Mouse (Mus musculus) embryonic facial prominence, embryonic 14.5 days (tissue): Measurements from ENCODE around the gene Zfp266. TPM values are rescaled to one million over a fixed set of nuclear protein-coding genes. Genes with fewer than 3 reads are reported as not detected.
"Not testable (repeated sequence)": the region's sequence is repeated elsewhere in the genome, so short reads cannot be mapped to it uniquely, and the experiment has no call there.

ENCODE experiments used
- ATAC-seq: fragments of 200-750 bp; cut with Nextera tagmentation; 2 replicates; pipeline ENCODE4 v1.8.0; 2017; ENCODE audit warnings: low read depth, moderate number of reproducible peaks, moderate TSS enrichment
- DNase-seq: peaks from one replicate; pipeline ENCODE4 v3.0.0-alpha.2; 2015; ENCODE audit warnings: low spot score
- H3K27ac ChIP-seq: fragments of 300-500 bp; sonication (generic); replicated peaks from 2 replicates; pipeline ENCODE4 v1.5.1; 2014; ENCODE audit warnings: low read depth, mild to moderate bottlenecking, low read length, moderate library complexity
- H3K27me3 ChIP-seq: fragments of 300-500 bp; sonication (generic); replicated peaks from 2 replicates; pipeline ENCODE4 v1.6.1; 2014; ENCODE audit warnings: low read length; ENCODE audit not compliant: control insufficient read depth, insufficient read depth
- H3K36me3 ChIP-seq: fragments of 300-500 bp; sonication (generic); 2 replicates; pipeline ENCODE4 v1.6.1; 2014; ENCODE audit warnings: low read length, mixed read lengths; ENCODE audit not compliant: control insufficient read depth, insufficient read depth
- H3K4me1 ChIP-seq: fragments of 300-500 bp; sonication (generic); 2 replicates; pipeline ENCODE4 v1.6.1; 2014; ENCODE audit warnings: antibody characterized with exemption, low read length; ENCODE audit not compliant: control insufficient read depth, insufficient read depth
- H3K4me2 ChIP-seq: fragments of 300-500 bp; sonication (generic); 2 replicates; pipeline ENCODE4 v1.6.1; 2014; ENCODE audit warnings: low read depth, mild to moderate bottlenecking, low read length, moderate library complexity, mixed read lengths
- H3K4me3 ChIP-seq: fragments of 300-500 bp; sonication (generic); 2 replicates; pipeline ENCODE4 v1.5.1; 2014; ENCODE audit warnings: low read depth, mild to moderate bottlenecking, low read length
- H3K9ac ChIP-seq: fragments of 300-500 bp; sonication (generic); 2 replicates; pipeline ENCODE4 v1.6.1; 2014; ENCODE audit warnings: low read depth, mild to moderate bottlenecking, low read length, moderate library complexity, mixed read lengths
- H3K9me3 ChIP-seq: fragments of 300-500 bp; sonication (generic); 2 replicates; pipeline ENCODE4 v1.6.1; 2016; ENCODE audit warnings: low read length; ENCODE audit not compliant: control insufficient read depth
- WGBS: fragments of 180-500 bp; shearing (Covaris S2); extraction: QIAGEN DNeasy Blood & Tissue Kit; methylation state at CpG from one replicate; pipeline ENCODE4 v1.1.7; 2014; 5-methylcytosine and 5-hydroxymethylcytosine counted together
- polyA plus RNA-seq: library from polyadenylated mRNA; unstranded; fragments of >200 nt; fragmentation: Nextera tagmentation; extraction: Ambion mirVana; gene quantifications from 2 replicates; pipeline ENCODE4 v1.2.1, GENCODE M21; 2014

The Zfp266 gene
- 80.9 and 90.5 TPM in 2 replicates for polyA plus RNA-seq

DNA sequence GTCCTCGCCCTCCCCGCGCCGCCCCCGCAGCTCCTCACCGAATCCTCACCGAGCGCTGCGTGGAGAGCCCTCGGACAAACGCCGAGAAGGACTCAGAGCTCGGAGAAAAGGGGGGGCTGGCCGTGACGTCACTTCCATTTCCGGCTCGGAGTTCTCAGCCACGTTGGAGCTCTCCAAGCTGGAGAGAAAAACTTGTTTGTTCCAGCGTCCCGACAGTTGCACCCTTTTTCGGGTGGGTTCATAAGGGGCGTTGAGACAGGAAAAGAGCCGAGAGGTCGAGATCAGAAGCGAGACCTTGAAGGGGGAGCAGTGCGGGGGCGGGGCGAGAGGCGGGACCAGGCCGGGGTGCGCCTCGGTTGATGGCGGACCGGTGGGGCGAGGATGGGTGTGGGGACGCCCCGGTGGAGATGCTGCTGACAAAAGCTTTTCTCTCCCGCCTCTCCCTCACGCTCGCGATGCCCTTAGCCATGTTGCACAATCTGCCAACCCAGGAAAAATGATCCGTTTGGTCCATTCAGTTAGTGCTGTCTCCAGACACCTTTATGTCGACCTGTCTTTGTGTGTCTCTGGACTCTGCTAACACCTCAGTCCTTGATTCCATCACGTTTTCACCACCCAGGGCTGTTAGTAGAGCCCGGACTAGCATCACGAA lies at the start of gene Zfp266:
Gene Zfp266 (minus strand): TSS at position 112 of the 652 bp plus-strand sequence.
- Histone ChIP-seq H3K9ac (peak within 1 kb of the TSS; percentile 94), H3K4me2 (peak within 1 kb of the TSS; percentile 92), H3K4me1 (peaks cover 18% of the 10 kb centered on the region), H3K27ac (peak within 1 kb of the TSS; percentile 99), H3K27me3 (no peaks in the 10 kb centered on the region), H3K4me3 (peak within 1 kb of the TSS; percentile 71), H3K36me3 (peaks cover 24% of the 10 kb centered on the region), H3K9me3 (no peaks in the 10 kb centered on the region)
- under 1% methylated on average over 41 of the region's 46 CpGs for WGBS
- DNase-seq (peak; percentile 95), ATAC-seq (peak; percentile 94)

DNA sequence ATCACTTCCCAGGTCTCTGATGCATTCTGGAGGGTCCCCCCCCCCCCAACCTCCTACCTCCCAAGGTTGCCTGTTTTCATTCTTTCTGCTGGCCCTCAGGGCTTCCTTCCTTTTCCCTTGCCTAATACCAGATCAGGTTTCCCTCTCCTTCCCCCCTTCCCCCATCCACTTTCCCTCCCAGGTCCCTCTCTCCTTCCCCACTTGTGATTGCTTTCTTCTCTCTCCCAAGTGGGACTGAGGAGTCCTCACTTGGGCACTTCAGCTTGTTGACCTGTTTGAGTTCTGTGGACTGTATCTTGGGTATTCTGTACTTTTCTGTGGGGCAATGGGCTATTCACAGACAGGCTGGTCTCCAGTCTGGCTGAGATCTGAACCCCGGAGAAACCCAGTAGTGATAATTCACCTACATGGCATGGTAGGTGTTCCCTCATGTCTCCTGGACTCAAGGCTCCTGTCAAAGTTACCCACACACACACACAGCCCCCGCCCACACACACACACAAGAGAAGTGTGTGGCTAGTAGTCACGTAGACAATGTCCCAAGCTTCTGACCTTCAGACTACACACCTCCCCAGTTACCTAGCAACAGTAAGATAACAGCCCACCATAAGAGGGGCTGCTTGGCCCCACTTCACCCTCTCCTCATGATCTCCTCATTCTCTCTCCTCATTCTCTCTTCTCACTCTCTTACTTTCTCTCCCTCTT lies 44.3 kb upstream of the Zfp266 start:
- H3K9ac ChIP-seq, H3K36me3 ChIP-seq, H3K4me3 ChIP-seq, ATAC-seq, H3K4me2 ChIP-seq, H3K27me3 ChIP-seq, H3K27ac ChIP-seq, DNase-seq, H3K4me1 ChIP-seq, H3K9me3 ChIP-seq: not testable (repeated sequence)
- 92% methylated on average over 2 of the region's 3 CpGs for WGBS

GRCm38 (mm10) chr9:20562177-20562576 lies 41.0 kb upstream of the Zfp266 start:
- Histone ChIP-seq H3K9me3 (no peaks in the 10 kb centered on the region; the same call in 1 of the 2 replicates), H3K27me3 (no peaks in the 10 kb centered on the region), H3K9ac (no peak overlapping the region), H3K27ac (no peak overlapping the region), H3K4me2 (no peak overlapping the region), H3K4me1 (no peaks in the 10 kb centered on the region), H3K4me3 (no peak overlapping the region), H3K36me3 (no peaks in the 10 kb centered on the region)
- 83% methylated on average over 5 of the region's 5 CpGs for WGBS
- ATAC-seq (no peak), DNase-seq (no peak)

DNA sequence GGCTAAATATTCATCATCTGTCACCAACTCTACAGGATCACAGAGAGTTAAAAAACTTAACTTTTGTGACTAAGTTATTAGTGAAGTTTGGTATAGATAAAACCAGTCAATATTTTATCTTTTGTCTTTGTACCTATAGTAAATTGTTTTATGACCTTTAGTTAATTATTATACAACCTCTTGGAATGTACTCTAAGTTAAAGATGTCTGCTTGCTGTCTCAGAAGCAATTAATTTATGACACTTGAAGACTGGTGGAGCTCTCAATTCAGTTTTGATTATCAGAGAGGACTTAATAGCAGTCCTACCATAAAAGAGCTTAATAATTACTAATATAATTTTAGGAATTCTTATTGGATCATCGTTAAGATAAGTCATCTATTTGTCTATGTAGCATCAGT lies 31.5 kb upstream of the Zfp266 start:
- Histone ChIP-seq H3K4me3 (no peak overlapping the region), H3K4me2 (no peak overlapping the region), H3K36me3 (no peaks in the 10 kb centered on the region), H3K4me1 (no peaks in the 10 kb centered on the region), H3K27me3 (no peaks in the 10 kb centered on the region), H3K27ac (no peak overlapping the region), H3K9ac (no peak overlapping the region), H3K9me3 (no peaks in the 10 kb centered on the region)
- ATAC-seq (no peak), DNase-seq (no peak)
- 77% methylated on average over 1 of the region's 1 CpGs for WGBS

DNA sequence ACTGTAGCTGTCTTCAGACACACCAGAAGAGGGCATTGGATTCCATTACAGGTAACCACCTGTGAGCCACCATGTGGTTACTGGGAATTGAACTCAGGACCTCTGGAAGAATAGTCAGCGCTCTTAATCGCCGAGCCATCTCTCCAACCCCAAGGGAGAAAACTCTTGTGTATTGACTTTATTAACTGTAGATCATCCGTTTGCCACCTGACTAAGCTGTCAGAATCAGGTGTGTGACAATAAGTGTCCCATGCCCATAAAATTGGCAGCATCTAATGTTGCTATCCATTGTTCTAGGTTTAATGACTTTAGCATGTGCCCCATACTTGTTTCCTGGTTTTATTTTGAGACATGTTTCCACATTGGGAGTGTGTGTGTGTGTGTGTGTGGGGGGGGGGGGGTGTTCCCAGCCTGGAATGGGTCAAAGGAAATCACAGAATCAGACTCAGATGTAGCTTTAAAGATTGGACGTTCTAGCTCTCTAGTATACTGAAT lies 30.6 kb upstream of the Zfp266 start:
- WGBS = 60% methylated on average over 5 of the region's 5 CpGs
- no peaks in the 10 kb centered on the region for H3K36me3 ChIP-seq
- H3K4me3 ChIP-seq = no peak overlapping the region

GRCm38 (mm10) chr9:20545151-20545550 lies 23.9 kb upstream of the Zfp266 start:
- peak overlapping the region; percentile 92 for H3K27ac ChIP-seq
- H3K4me3 ChIP-seq = peak overlapping the region; percentile 51
- no peaks in the 10 kb centered on the region for H3K36me3 ChIP-seq
- no peaks in the 10 kb centered on the region for H3K4me1 ChIP-seq
- H3K9me3 ChIP-seq = no peaks in the 10 kb centered on the region
- peak overlapping the region; percentile 71 for H3K9ac ChIP-seq
- peak; percentile 74 for DNase-seq
- no peaks in the 10 kb centered on the region for H3K27me3 ChIP-seq
- no peak for ATAC-seq
- peak overlapping the region; percentile 93 for H3K4me2 ChIP-seq
- 14% methylated on average over 8 of the region's 8 CpGs for WGBS

More for the DNA sequence above, 30.6 kb upstream of the Zfp266 start:
- Histone ChIP-seq H3K4me2 (no peak overlapping the region), H3K27me3 (no peaks in the 10 kb centered on the region), H3K27ac (no peak overlapping the region), H3K9me3 (no peaks in the 10 kb centered on the region), H3K4me1 (no peaks in the 10 kb centered on the region), H3K9ac (no peak overlapping the region)
- ATAC-seq (no peak), DNase-seq (no peak)

DNA sequence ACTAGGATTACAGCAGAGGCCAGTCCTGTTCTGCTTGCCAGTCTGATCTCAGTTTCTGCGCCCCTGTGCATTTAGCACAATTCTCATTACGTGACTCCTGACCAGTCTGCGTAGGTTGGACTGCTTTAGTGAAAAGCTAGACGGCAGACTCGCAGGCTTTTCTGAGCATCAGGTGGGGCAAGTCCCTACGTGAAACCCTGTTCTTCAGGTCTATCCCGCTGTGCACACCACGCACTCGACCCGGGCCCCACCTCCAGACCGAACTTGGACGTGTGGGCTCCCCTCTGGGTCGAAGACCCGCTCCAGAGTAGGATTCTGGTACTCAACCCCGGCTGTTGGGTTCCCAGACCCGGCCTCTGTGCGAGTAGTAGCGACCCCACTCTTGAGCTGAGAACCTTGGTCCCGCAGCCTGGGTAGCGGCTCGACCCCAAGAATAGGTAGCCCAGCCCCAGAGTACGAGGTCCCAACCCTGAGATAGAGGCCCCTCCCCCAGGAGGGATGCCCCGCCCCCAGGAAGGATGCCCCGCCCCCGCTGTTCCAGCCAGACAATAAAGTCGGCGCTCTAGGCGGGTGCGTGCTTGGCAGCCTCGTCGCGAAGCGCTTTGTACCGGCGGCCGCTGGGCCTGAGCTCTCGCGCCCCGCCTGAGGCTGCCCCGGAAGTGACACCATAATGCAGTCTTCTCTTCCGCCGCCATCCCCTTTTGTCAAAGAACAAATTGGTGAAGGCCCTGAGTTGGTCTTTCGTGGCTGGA lies 23.0 kb upstream of the Zfp266 start:
- H3K9ac ChIP-seq = peak overlapping the region; percentile 71
- H3K4me1 ChIP-seq = no peaks in the 10 kb centered on the region
- H3K4me3 ChIP-seq = peak overlapping the region; percentile 51
- H3K36me3 ChIP-seq = no peaks in the 10 kb centered on the region
- H3K27me3 ChIP-seq = no peaks in the 10 kb centered on the region
- H3K4me2 ChIP-seq = peak overlapping the region; percentile 93
- H3K27ac ChIP-seq = peak overlapping the region; percentile 92
- WGBS = 3% methylated on average over 37 of the region's 43 CpGs
- peak; percentile 95 for DNase-seq
- H3K9me3 ChIP-seq = no peaks in the 10 kb centered on the region
- ATAC-seq = peak; percentile 94

- no peaks in the 10 kb centered on the region for H3K4me1 ChIP-seq
- 33% methylated on average over 6 of the region's 6 CpGs for WGBS
- H3K27ac ChIP-seq = peak overlapping the region; percentile 92
- no peak overlapping the region for H3K4me3 ChIP-seq
- ATAC-seq (no peak), DNase-seq (no peak)
- H3K9me3 ChIP-seq = no peaks in the 10 kb centered on the region
- no peaks in the 10 kb centered on the region for H3K36me3 ChIP-seq
- no peak overlapping the region for H3K9ac ChIP-seq
- no peaks in the 10 kb centered on the region for H3K27me3 ChIP-seq
- H3K4me2 ChIP-seq = peak overlapping the region; percentile 93; the same call in 1 of the 2 replicates
Measured at GRCm38 (mm10) chr9:20543496-20543895, 22.3 kb upstream of the Zfp266 start.
